Mouse (Mus musculus): ENCODE measurements around the gene Isy1. TPM values are rescaled to one million over a fixed set of nuclear protein-coding genes. Genes with fewer than 3 reads are reported as not detected.

Gene Isy1
- polyA plus RNA-seq, 1 experiment, result 44.4 TPM

GRCm38 (mm10) chr6:87808521-87808920 is 30.1 kb downstream of the Isy1 start:
- Histone ChIP-seq H3K36me3 (ENCODE audit: control insufficient read depth, insufficient read depth) (peaks cover 6% of the 10 kb centered on the region), H3K79me2 (ENCODE audit: control insufficient read depth, insufficient read depth) (peaks cover 22% of the 10 kb centered on the region), H3ac (ENCODE audit: control insufficient read depth, insufficient read length, low read depth) (no peak overlapping the region), H3K79me3 (ENCODE audit: low read depth) (peaks cover 4% of the 10 kb centered on the region), H3K4me3 (ENCODE audit: insufficient read depth, poor library complexity, severe bottlenecking) (no peak overlapping the region), H3K27me3 (ENCODE audit: control insufficient read depth, insufficient read depth, insufficient read length) (no peaks in the 10 kb centered on the region)
- no peak for TF ChIP-seq USF1 (IDR thresholded peaks at IDR 0.05; ENCODE audit: low read depth)
- TF ChIP-seq MYOG (IDR thresholded peaks at IDR 0.05; ENCODE audit: control insufficient read depth, extremely low read depth, insufficient read length), result no peak
- TF ChIP-seq MYOD1 (IDR thresholded peaks at IDR 0.05; ENCODE audit: control insufficient read depth, insufficient read length, low read depth), result no peak
- no peak for TF ChIP-seq CTCF (IDR thresholded peaks at IDR 0.05; ENCODE audit: control insufficient read depth, insufficient read depth, insufficient read length)
- TF ChIP-seq CEBPB (IDR thresholded peaks at IDR 0.05; ENCODE audit: low read depth), result no peak
- no peak for TF ChIP-seq MAX (IDR thresholded peaks at IDR 0.05)
- TF ChIP-seq FOSL1 (IDR thresholded peaks at IDR 0.05; ENCODE audit: insufficient read depth, low read length, poor library complexity, severe bottlenecking), result no peak

DNA sequence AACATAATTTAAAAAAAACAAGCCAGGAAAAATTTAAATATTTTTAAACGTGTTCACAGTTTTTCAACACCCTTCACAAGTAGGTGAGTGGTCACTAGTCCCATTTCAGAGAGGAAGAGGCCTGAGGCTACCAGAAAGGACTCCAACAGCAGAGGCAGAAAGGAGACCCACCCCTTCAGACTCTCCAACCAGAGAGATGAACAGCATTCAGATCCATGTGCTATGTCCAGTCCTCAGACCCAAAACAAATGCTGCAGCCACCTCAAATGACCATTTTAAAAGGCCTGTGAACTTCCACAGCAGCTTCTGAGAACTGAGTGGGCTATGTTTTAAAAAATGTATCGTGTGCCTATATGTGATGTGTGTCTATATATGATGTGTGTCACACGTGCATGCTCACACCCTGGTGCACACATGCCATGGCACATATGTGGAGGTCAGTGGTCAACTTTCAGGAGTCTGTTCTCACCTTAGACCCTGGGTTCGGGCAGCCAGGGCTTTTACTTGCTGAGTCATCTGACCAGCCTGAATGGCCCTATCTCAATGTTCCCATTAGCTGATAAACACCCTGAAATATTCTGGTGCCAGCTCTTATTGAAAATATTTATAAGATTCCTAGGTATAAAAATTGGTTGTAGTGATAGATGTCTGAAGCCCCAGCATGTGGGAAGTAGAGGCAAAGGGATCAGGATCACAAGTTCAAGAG is 30.7 kb downstream of the Isy1 start:
- no peaks in the 10 kb centered on the region for H3K27me3 ChIP-seq (ENCODE audit: control insufficient read depth, insufficient read depth, insufficient read length)
- TF ChIP-seq FOSL1 (IDR thresholded peaks at IDR 0.05; ENCODE audit: insufficient read depth, low read length, poor library complexity, severe bottlenecking), result no peak
- no peak for TF ChIP-seq CTCF (IDR thresholded peaks at IDR 0.05; ENCODE audit: control insufficient read depth, insufficient read depth, insufficient read length)
- no peak for TF ChIP-seq USF1 (IDR thresholded peaks at IDR 0.05; ENCODE audit: low read depth)
- TF ChIP-seq MAX (IDR thresholded peaks at IDR 0.05), result no peak
- TF ChIP-seq MYOG (IDR thresholded peaks at IDR 0.05; ENCODE audit: control insufficient read depth, extremely low read depth, insufficient read length), result no peak
- TF ChIP-seq MYOD1 (IDR thresholded peaks at IDR 0.05; ENCODE audit: control insufficient read depth, insufficient read length, low read depth), result no peak
- no peak for TF ChIP-seq CEBPB (IDR thresholded peaks at IDR 0.05; ENCODE audit: low read depth)
- H3K4me3 ChIP-seq (ENCODE audit: insufficient read depth, poor library complexity, severe bottlenecking), result no peak overlapping the region

GRCm38 (mm10) chr6:87806857-87807256 is 31.7 kb downstream of the Isy1 start:
- no peak overlapping the region for H3ac ChIP-seq (ENCODE audit: control insufficient read depth, insufficient read length, low read depth)
- no peaks in the 10 kb centered on the region for H3K36me3 ChIP-seq (ENCODE audit: control insufficient read depth, insufficient read depth)
- H3K79me2 ChIP-seq (ENCODE audit: control insufficient read depth, insufficient read depth), result peaks cover 22% of the 10 kb centered on the region
- peaks cover 4% of the 10 kb centered on the region for H3K79me3 ChIP-seq (ENCODE audit: low read depth)
- H3K4me3 ChIP-seq (ENCODE audit: insufficient read depth, poor library complexity, severe bottlenecking), result no peak overlapping the region
- TF ChIP-seq CTCF (IDR thresholded peaks at IDR 0.05; ENCODE audit: control insufficient read depth, insufficient read depth, insufficient read length) (no peak), CEBPB (IDR thresholded peaks at IDR 0.05; ENCODE audit: low read depth) (no peak), MYOD1 (IDR thresholded peaks at IDR 0.05; ENCODE audit: control insufficient read depth, insufficient read length, low read depth) (no peak), FOSL1 (IDR thresholded peaks at IDR 0.05; ENCODE audit: insufficient read depth, low read length, poor library complexity, severe bottlenecking) (no peak), MAX (IDR thresholded peaks at IDR 0.05) (no peak)
- H3K27me3 ChIP-seq (ENCODE audit: control insufficient read depth, insufficient read depth, insufficient read length), result no peaks in the 10 kb centered on the region

More for the DNA sequence above, 30.7 kb downstream of the Isy1 start:
- H3K79me3 ChIP-seq (ENCODE audit: low read depth), result peaks cover 4% of the 10 kb centered on the region
- H3K36me3 ChIP-seq (ENCODE audit: control insufficient read depth, insufficient read depth), result peaks cover 4% of the 10 kb centered on the region
- H3K79me2 ChIP-seq (ENCODE audit: control insufficient read depth, insufficient read depth), result peaks cover 22% of the 10 kb centered on the region
- H3ac ChIP-seq (ENCODE audit: control insufficient read depth, insufficient read length, low read depth), result no peak overlapping the region

DNA sequence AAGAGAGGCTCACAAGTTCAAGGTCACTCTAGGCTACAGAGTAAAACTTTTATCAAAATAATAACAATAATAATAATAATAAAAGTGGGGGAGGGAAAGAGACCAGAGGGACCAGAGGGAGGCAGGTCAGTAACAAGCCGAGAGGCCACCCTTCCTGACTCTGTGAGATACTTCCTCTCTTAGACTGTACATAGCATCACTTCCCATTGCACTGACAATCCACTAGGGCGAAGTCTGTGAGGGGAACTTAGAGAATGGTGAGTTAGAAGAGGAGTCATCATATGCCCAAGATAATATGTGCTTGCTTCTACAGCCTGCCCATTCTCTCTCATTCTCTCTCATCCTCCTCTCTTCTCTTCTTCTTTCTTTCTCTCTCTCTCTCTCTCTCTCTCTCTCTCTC is 32.6 kb downstream of the Isy1 start:
- Histone ChIP-seq H3K27me3 (ENCODE audit: control insufficient read depth, insufficient read depth, insufficient read length) (no peaks in the 10 kb centered on the region), H3K79me2 (ENCODE audit: control insufficient read depth, insufficient read depth) (peaks cover 22% of the 10 kb centered on the region), H3K4me3 (ENCODE audit: insufficient read depth, poor library complexity, severe bottlenecking) (no peak overlapping the region), H3K36me3 (ENCODE audit: control insufficient read depth, insufficient read depth) (no peaks in the 10 kb centered on the region), H3K79me3 (ENCODE audit: low read depth) (peaks cover 4% of the 10 kb centered on the region), H3ac (ENCODE audit: control insufficient read depth, insufficient read length, low read depth) (no peak overlapping the region)
- TF ChIP-seq MAX (IDR thresholded peaks at IDR 0.05) (no peak), CEBPB (IDR thresholded peaks at IDR 0.05; ENCODE audit: low read depth) (no peak), CTCF (IDR thresholded peaks at IDR 0.05; ENCODE audit: control insufficient read depth, insufficient read depth, insufficient read length) (no peak), MYOG (IDR thresholded peaks at IDR 0.05; ENCODE audit: control insufficient read depth, extremely low read depth, insufficient read length) (no peak), MYOD1 (IDR thresholded peaks at IDR 0.05; ENCODE audit: control insufficient read depth, insufficient read length, low read depth) (no peak), USF1 (IDR thresholded peaks at IDR 0.05; ENCODE audit: low read depth) (no peak), FOSL1 (IDR thresholded peaks at IDR 0.05; ENCODE audit: insufficient read depth, low read length, poor library complexity, severe bottlenecking) (no peak)

DNA sequence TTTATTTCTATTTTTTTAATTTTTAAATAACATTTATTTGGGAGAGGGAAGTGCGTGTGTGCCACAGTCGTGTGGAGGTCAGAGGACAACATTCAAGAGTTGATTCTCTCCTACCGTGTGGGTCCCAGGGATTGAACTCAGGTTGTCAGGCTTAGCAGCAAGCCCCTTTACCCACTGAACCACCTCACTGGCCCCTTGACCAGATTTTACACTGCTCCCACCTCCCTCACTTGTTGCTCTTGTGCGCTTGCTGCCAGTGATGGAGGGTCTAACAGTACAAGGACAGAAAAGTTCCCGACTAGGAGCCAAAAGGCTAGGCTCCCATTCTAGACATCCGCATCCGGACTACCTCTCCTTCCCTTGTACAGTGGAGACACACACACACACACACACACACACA is 33.1 kb downstream of the Isy1 start:
- H3K4me3 ChIP-seq (ENCODE audit: insufficient read depth, poor library complexity, severe bottlenecking), result no peak overlapping the region
- no peaks in the 10 kb centered on the region for H3K27me3 ChIP-seq (ENCODE audit: control insufficient read depth, insufficient read depth, insufficient read length)
- H3K79me2 ChIP-seq (ENCODE audit: control insufficient read depth, insufficient read depth), result peaks cover 22% of the 10 kb centered on the region
- no peak overlapping the region for H3ac ChIP-seq (ENCODE audit: control insufficient read depth, insufficient read length, low read depth)
- no peak for TF ChIP-seq CEBPB (IDR thresholded peaks at IDR 0.05; ENCODE audit: low read depth)
- TF ChIP-seq CTCF (IDR thresholded peaks at IDR 0.05; ENCODE audit: control insufficient read depth, insufficient read depth, insufficient read length), result no peak
- no peak for TF ChIP-seq MYOG (IDR thresholded peaks at IDR 0.05; ENCODE audit: control insufficient read depth, extremely low read depth, insufficient read length)
- no peak for TF ChIP-seq MAX (IDR thresholded peaks at IDR 0.05)
- TF ChIP-seq MYOD1 (IDR thresholded peaks at IDR 0.05; ENCODE audit: control insufficient read depth, insufficient read length, low read depth), result no peak
- no peak for TF ChIP-seq FOSL1 (IDR thresholded peaks at IDR 0.05; ENCODE audit: insufficient read depth, low read length, poor library complexity, severe bottlenecking)
- TF ChIP-seq USF1 (IDR thresholded peaks at IDR 0.05; ENCODE audit: low read depth), result no peak
- H3K79me3 ChIP-seq (ENCODE audit: low read depth), result peaks cover 4% of the 10 kb centered on the region
- H3K36me3 ChIP-seq (ENCODE audit: control insufficient read depth, insufficient read depth), result no peaks in the 10 kb centered on the region
